Mouse (Mus musculus): ENCODE measurements at regions not wholly inside any gene's neighbourhood (a gene's known extent, or its start where the extent isn't known, plus 50 kb on each side); places are given as distances from the start of the nearest gene placed in this dataset.

DNA sequence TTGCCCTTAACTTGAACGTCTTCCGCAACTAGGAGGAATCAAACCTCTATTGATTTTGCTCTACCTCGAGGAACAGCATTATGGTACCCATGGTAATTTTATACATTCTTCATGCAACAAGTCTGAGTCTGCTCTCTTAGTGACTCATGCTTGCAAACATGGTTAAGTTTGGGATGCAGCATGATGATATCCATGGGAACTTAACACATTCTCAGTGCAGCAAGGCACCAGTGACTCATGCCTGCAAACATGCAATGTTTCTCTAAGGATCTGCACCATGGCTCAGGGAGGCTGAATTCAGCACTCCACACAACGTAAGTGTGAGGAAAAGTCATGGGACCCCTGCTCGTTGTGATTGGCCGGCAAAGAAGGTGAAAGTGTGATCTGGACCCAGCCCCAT lies 487.1 kb upstream of the Kdm8 start:
- intact Hi-C loops (cut with DNase I) = no loop called here
- Histone ChIP-seq H3K27ac (no peak overlapping the region), H3K4me3 (no peak overlapping the region)
- no peak for DNase-seq (ENCODE audit: extremely low spot score in 1 of 2, low spot score in 2 of 2)
- no peak for TF ChIP-seq CTCF (IDR thresholded peaks at IDR 0.05)

GRCm38 (mm10) chr7:124974870-124975488 lies 469.5 kb upstream of the Kdm8 start:
- TF ChIP-seq CTCF (IDR thresholded peaks at IDR 0.05) = no peak
- DNase-seq (ENCODE audit: extremely low spot score in 1 of 2, low spot score in 2 of 2) = no peak
- Histone ChIP-seq H3K4me3 (no peak overlapping the region), H3K27ac (no peak overlapping the region)
- intact Hi-C loops (cut with DNase I) = no loop called here

GRCm38 (mm10) chr7:124989456-124989855 lies 455.0 kb upstream of the Kdm8 start:
- DNase-seq (ENCODE audit: extremely low spot score in 1 of 2, low spot score in 2 of 2) = no peak
- Histone ChIP-seq H3K27ac (no peak overlapping the region), H3K4me3 (no peak overlapping the region)
- intact Hi-C loops (cut with DNase I) = no loop called here
- TF ChIP-seq CTCF (IDR thresholded peaks at IDR 0.05) = no peak

GRCm38 (mm10) chr7:124990695-124991094 lies 453.8 kb upstream of the Kdm8 start:
- no peak overlapping the region for H3K4me3 ChIP-seq
- peak; percentile 16 to 35 for DNase-seq (ENCODE audit: extremely low spot score in 1 of 2, low spot score in 2 of 2)
- no peak overlapping the region for H3K27ac ChIP-seq
- intact Hi-C loops (cut with DNase I) = no loop called here
- no peak for TF ChIP-seq CTCF (IDR thresholded peaks at IDR 0.05)

DNA sequence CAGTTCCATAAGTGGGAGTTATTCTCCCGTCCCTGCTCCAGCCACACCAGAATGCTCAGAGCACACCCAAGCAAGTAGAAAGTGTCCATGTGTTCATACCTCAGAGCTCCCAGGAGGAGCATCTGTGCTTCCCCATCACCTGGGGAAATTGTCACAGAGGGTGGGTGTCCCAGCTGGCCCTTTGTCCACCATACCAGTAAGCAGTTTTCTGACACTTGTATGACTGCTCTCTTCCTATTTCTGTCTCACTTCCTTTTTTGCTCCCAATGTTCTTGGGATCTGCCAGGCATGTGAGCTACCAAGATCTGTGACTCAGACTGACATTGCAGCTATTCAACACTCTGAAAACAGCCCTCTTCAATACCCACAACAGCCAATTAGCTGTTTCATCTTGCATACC lies 447.9 kb upstream of the Kdm8 start:
- no peak for TF ChIP-seq CTCF (IDR thresholded peaks at IDR 0.05)
- intact Hi-C loops (cut with DNase I) = loop anchor here (5.0 kb wide), 1 partner anchor 121 kb away; no protein-coding TSS in a partner anchor
- DNase-seq (ENCODE audit: extremely low spot score in 1 of 2, low spot score in 2 of 2) = peak in 1 of 2 experiments; percentile 14

DNA sequence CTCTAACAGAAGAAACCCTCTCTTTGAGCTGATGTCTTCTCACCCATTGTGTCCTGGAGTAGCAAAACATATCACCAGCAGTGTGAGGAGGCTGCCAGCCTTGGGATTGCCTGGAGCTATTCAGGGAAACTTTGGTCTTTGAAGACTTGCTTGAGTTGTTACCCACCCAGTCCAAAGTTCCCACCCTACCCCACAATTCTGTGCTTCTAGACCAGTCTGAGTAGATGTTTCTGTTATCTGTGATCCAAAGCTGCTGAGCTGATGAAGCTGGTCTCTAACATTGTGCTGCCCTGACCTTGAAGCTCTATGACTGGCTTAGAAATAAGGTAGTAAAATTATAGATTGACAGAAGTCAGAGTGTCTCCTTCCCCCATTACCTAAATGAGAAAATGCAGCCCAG lies 443.8 kb upstream of the Kdm8 start:
- Histone ChIP-seq H3K27ac (no peak overlapping the region), H3K4me3 (no peak overlapping the region)
- no peak for TF ChIP-seq CTCF (IDR thresholded peaks at IDR 0.05)
- DNase-seq (ENCODE audit: extremely low spot score in 1 of 2, low spot score in 2 of 2) = no peak
- intact Hi-C loops (cut with DNase I) = no loop called here

More for the DNA sequence above, 447.9 kb upstream of the Kdm8 start:
- H3K4me3 ChIP-seq = no peak overlapping the region
- no peak overlapping the region for H3K27ac ChIP-seq

GRCm38 (mm10) chr7:125005638-125006037 lies 438.8 kb upstream of the Kdm8 start:
- DNase-seq (ENCODE audit: extremely low spot score in 1 of 2, low spot score in 2 of 2) = peak; percentile 15 to 36
- Histone ChIP-seq H3K4me3 (no peak overlapping the region), H3K27ac (no peak overlapping the region)
- intact Hi-C loops (cut with DNase I) = no loop called here
- no peak; the same call in 1 of the 2 replicates for TF ChIP-seq CTCF (IDR thresholded peaks at IDR 0.05)

DNA sequence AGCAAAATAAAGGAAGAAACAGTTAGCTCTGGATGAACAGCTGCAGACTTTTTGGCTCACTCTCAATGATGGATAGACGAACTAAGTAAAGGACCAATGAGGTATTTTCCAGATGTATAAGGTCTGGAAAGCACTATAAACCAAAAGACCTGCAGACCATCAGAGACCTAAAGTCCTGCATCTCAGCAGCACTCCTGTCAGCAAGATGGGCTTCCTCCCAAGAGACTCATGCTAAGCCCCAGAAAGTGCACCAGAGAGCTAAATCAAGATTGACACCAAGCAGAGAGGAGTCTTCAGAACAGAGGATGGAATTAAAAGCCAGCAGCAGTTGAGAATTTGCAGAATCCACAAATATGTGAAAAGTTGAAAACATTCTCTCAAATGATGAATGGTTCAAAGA lies 425.2 kb upstream of the Kdm8 start:
- intact Hi-C loops (cut with DNase I) = no loop called here
- no peak overlapping the region for H3K4me3 ChIP-seq
- no peak for TF ChIP-seq CTCF (IDR thresholded peaks at IDR 0.05)
- no peak overlapping the region for H3K27ac ChIP-seq
- DNase-seq (ENCODE audit: extremely low spot score in 1 of 2, low spot score in 2 of 2) = no peak

- H3K4me3 ChIP-seq = no peak overlapping the region
- intact Hi-C loops (cut with DNase I) = no loop called here
- TF ChIP-seq CTCF (IDR thresholded peaks at IDR 0.05) = no peak
These were observed 419.5 kb upstream of the Kdm8 start for GRCm38 (mm10) chr7:125024944-125025343.

DNA sequence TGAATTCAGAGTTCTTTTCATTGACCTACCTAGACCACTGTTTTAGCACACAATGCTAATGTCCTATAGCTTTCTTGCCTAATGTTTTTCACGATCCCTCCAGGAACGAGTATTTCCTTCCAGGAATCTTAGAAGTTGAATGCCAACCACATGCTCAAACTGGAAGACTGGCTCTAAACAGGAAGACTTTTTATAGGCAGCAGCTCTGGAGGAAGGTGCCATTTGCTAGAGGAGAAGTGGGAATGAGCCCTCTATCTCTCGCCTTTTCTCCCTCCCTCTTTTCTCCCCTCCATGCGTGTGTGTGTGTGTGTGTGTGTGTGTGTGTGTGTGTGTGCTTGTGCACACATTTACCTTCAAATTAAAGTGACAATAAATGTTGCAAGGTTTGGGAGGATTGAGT lies 410.7 kb upstream of the Kdm8 start:
- TF ChIP-seq CTCF (IDR thresholded peaks at IDR 0.05) = no peak
- H3K4me3 ChIP-seq = no peak overlapping the region
- intact Hi-C loops (cut with DNase I) = no loop called here
- DNase-seq (ENCODE audit: extremely low spot score in 1 of 2, low spot score in 2 of 2) = no peak
- H3K27ac ChIP-seq = no peak overlapping the region

More at GRCm38 (mm10) chr7:125024944-125025343, 419.5 kb upstream of the Kdm8 start:
- no peak for DNase-seq (ENCODE audit: extremely low spot score in 1 of 2, low spot score in 2 of 2)
- no peak overlapping the region for H3K27ac ChIP-seq

DNA sequence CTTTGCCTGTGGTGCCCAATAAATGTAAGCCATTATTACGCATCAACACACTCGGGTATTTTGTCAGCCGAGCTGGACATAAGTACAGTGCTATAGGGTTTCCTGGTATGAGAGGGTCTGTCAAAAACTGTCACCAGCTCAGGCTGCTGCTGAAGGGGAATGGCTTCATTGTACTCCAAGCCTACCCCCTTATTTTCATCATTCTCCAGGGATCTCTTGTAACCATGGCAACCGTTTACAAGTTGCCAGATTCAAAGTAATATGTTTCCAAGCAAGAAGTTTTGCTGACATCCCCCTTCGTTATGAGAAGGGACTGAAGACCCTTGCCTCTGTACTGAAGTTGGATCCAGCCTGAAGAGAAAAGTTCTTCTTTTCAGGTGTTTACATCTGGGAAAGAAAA lies 410.3 kb upstream of the Kdm8 start:
- no peak for DNase-seq (ENCODE audit: extremely low spot score in 1 of 2, low spot score in 2 of 2)
- intact Hi-C loops (cut with DNase I) = no loop called here
- no peak for TF ChIP-seq CTCF (IDR thresholded peaks at IDR 0.05)
- no peak overlapping the region for H3K4me3 ChIP-seq
- H3K27ac ChIP-seq = no peak overlapping the region

GRCm38 (mm10) chr7:125036098-125036991 lies 408.1 kb upstream of the Kdm8 start:
- TF ChIP-seq CTCF (IDR thresholded peaks at IDR 0.05) = no peak
- intact Hi-C loops (cut with DNase I) = no loop called here
- no peak for DNase-seq (ENCODE audit: extremely low spot score in 1 of 2, low spot score in 2 of 2)
- Histone ChIP-seq H3K27ac (no peak overlapping the region), H3K4me3 (no peak overlapping the region)

Data from left cerebral cortex, adult 2 months (tissue).